ENCODE assay signal across 8 mouse cellular contexts in genomic region chr12:100337351-100338018, GRCm38 (mm10).
DNase-seq lines count a peak whose midpoint lies in the region; ATAC-seq and TF ChIP-seq lines count a peak whose summit lies in the region.
"Had no signal": no experiment of that assay in that cellular context is flagged by ENCODE, and none has a peak within 500 bp of the region (broad histone marks: within the 10 kb centered on the region; RNA-seq: fewer than 3 reads in every experiment).

No protein-coding gene starts in this region.

- H3K27ac ChIP-seq in ES-E14 (ENCODE audit: insufficient read depth, low read depth, low read length, poor library complexity, severe bottlenecking), result no peak overlapping the region
- H3K27ac ChIP-seq in embryonic fibroblast, embryonic 13.5 days (ENCODE audit: insufficient read depth, low read length), result no peak overlapping the region

- peak; percentile 41 for DNase-seq in ES-E14 (ENCODE audit: low read depth, low spot score)
- no peak for DNase-seq in spleen, postnatal 4 days (ENCODE audit: low spot score in 2 of 2)
- no peak for DNase-seq in adrenal gland, adult 2 months
- DNase-seq in heart, postnatal 4 days, result no peak
- DNase-seq: right cerebral cortex, postnatal 4 days had no signal

- H3K36me3 ChIP-seq in C2C12 (ENCODE audit: control insufficient read depth, insufficient read depth), result no peaks in the 10 kb centered on the region
- H3K36me3 ChIP-seq in ES-E14 (ENCODE audit: control insufficient read depth, insufficient read depth, low read length, poor library complexity, severe bottlenecking), result peaks cover 7% of the 10 kb centered on the region; the same call in 1 of the 2 replicates

- TF ChIP-seq POLR2A in embryonic fibroblast, embryonic 13.5 days (IDR thresholded peaks at IDR 0.05; ENCODE audit: low read depth, low read length), result no peak

- H3K9me3 ChIP-seq in ES-E14 (ENCODE audit: control insufficient read depth, insufficient read depth, low read depth, low read length), result no peaks in the 10 kb centered on the region

- in situ Hi-C loops in ES-E14 (cut with MboI; ENCODE audit: low sequenced_read_pairs in 2 of 2, unreplicated experiment in 2 of 2), result no loop called here

- no peak overlapping the region for H3ac ChIP-seq in C2C12 (ENCODE audit: control insufficient read depth, insufficient read length, low read depth)

- H3K4me1 ChIP-seq in ES-E14 (ENCODE audit: control insufficient read depth in 2 of 2, insufficient read depth in 2 of 2, low read length in 2 of 2, poor library complexity in 1 of 2), result peaks cover 9 to 24% of the 10 kb centered on the region in 2 experiments
- peaks cover 5% of the 10 kb centered on the region; the same call in 1 of the 2 replicates for H3K4me1 ChIP-seq in embryonic fibroblast, embryonic 13.5 days (ENCODE audit: control insufficient read depth, insufficient read depth, low read length)

- H3K4me3 ChIP-seq in C2C12 (ENCODE audit: insufficient read depth, poor library complexity, severe bottlenecking) (no peak overlapping the region), ES-E14 (ENCODE audit: insufficient read depth in 1 of 2, low read depth in 1 of 2, low read length in 2 of 2, poor library complexity in 1 of 2, severe bottlenecking in 1 of 2) (no peak overlapping the region)
- H3K4me3 ChIP-seq in embryonic fibroblast, embryonic 13.5 days (ENCODE audit: insufficient read depth, low read length), result no peak overlapping the region

- peak; percentile 10; the same call in 1 of the 2 replicates for ATAC-seq in megakaryocyte-erythroid progenitor cell, adult 5-6 weeks (replicated peaks; ENCODE audit: low FRiP score, low TSS enrichment, poor library complexity, severe bottlenecking)

- TF ChIP-seq CTCF in C2C12 (IDR thresholded peaks at IDR 0.05; ENCODE audit: control insufficient read depth, insufficient read depth, insufficient read length), result peak; percentile 28
- TF ChIP-seq CTCF in embryonic fibroblast, embryonic 13.5 days (IDR thresholded peaks at IDR 0.05; ENCODE audit: borderline replicate concordance, insufficient read depth, low read length), result peak; percentile 44; the same call in 1 of the 2 replicates

- no peaks in the 10 kb centered on the region for H3K27me3 ChIP-seq in C2C12 (ENCODE audit: control insufficient read depth, insufficient read depth, insufficient read length)

- no peaks in the 10 kb centered on the region for H3K79me3 ChIP-seq in C2C12 (ENCODE audit: low read depth)

- no peaks in the 10 kb centered on the region for H3K79me2 ChIP-seq in C2C12 (ENCODE audit: control insufficient read depth, insufficient read depth)

- H3K9ac ChIP-seq in ES-E14 (ENCODE audit: insufficient read depth, low read depth, low read length, poor library complexity, severe bottlenecking), result no peak overlapping the region

TF ChIP-seq in C2C12, 6 proteins besides CTCF, POLR2A, EP300 and RAD21:
- no peak for TF ChIP-seq CEBPB (IDR thresholded peaks at IDR 0.05; ENCODE audit: low read depth)
- TF ChIP-seq MAX (IDR thresholded peaks at IDR 0.05), result no peak
- TF ChIP-seq MYOD1 (IDR thresholded peaks at IDR 0.05; ENCODE audit: control insufficient read depth, insufficient read length, low read depth), result no peak
- TF ChIP-seq MYOG (IDR thresholded peaks at IDR 0.05; ENCODE audit: control insufficient read depth, extremely low read depth, insufficient read length), result no peak
- no peak for TF ChIP-seq USF1 (IDR thresholded peaks at IDR 0.05; ENCODE audit: low read depth)
- no peak for TF ChIP-seq FOSL1 (IDR thresholded peaks at IDR 0.05; ENCODE audit: insufficient read depth, low read length, poor library complexity, severe bottlenecking)

TF ChIP-seq in ES-E14, 5 proteins besides CTCF, POLR2A, EP300 and RAD21:
- TF ChIP-seq CHD2 (IDR thresholded peaks at IDR 0.05; ENCODE audit: low read depth, low read length), result peak; percentile 68; the same call in 1 of the 2 replicates
- no peak for TF ChIP-seq MAFK (IDR thresholded peaks at IDR 0.05; ENCODE audit: insufficient read depth, low read depth, low read length)
- TF ChIP-seq ZC3H11A (IDR thresholded peaks at IDR 0.05; ENCODE audit: borderline replicate concordance, low read depth, low read length), result no peak
- TF ChIP-seq HCFC1 (IDR thresholded peaks at IDR 0.05; ENCODE audit: borderline replicate concordance, insufficient read depth, low read length), result no peak
- TF ChIP-seq ZNF384 (IDR thresholded peaks at IDR 0.05; ENCODE audit: low read depth, low read length), result no peak
